Mouse (Mus musculus): ENCODE results near the gene Pknox2.

DNA sequence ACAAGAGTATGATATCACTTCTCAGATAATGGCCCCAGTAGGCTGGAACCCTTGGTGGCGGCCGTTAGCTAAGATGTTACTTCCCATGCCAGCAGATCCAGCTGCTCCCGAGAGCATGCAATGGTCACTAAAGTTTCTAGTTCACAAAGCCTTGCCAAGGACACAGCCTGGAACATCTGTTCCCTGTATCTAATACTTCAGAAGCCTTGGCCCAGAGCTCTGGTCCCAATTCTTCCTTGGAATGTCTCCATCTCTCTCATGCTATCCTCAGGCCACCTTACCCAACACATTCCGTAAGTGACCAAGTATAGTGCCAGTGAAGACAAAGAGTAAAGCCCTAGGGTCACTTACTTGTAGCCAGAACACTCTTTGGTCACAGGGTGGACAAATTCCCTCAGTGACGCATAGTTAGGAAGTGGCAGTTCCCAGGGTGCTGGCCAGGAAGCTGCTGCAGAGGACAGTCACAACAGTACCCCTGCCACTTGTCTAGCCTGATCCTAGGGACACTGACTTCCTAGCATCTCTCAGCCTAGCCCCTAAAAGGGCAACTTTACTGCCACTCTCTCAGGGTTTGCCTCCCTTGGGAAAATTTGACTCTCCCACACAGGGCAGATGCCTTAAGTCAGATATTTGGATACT is 200.0 kb downstream of the Pknox2 start:
- TF ChIP-seq POU5F1 (IDR thresholded peaks at IDR 0.05; ENCODE audit: borderline replicate concordance, low read length) (no peak), CTCF (conservative IDR thresholded peaks at IDR 0.05; ENCODE audit: low read length) (no peak), NANOG (IDR thresholded peaks at IDR 0.05; ENCODE audit: borderline replicate concordance, low read length) (no peak)

Measured in E14TG2a.4 (cell line).